Mouse (Mus musculus) spleen, adult 2 months (tissue): ENCODE measurements around the gene Cenps.

Source experiments
- CTCF ChIP-seq: fragments of 200-500 bp; IDR thresholded peaks from 2 replicates; pipeline ENCODE4 v1.5.1; 2011; ENCODE audit warnings: mild to moderate bottlenecking, inconsistent platforms; ENCODE audit not compliant: insufficient read depth, insufficient read length, insufficient replicate concordance; ENCODE audit errors: extremely low read depth
- POLR2A ChIP-seq: fragments of 200-500 bp; IDR thresholded peaks from 2 replicates; pipeline ENCODE4 v1.6.1; 2011; ENCODE audit warnings: low read depth, low read length, inconsistent platforms

DNA sequence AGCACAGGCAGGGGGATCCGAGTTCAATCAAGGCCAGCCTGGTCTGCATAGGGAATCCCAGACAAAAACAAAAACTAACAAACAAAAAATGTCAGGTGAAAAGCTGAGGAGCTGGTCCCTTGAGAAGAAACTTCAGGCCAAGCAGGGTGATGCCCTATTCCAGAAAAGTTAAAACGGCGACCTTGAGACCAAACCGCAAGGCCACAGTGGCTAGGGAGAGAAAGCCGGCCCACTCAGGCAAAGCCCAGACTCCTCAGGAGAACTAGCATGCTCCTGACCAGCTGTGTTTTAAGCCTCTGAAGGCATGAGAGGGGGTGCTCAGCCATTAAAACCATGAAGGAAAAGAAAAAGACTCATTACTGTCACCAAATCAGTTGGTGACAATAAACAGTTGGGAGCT lies 52.0 kb downstream of the Cenps start:
- TF ChIP-seq POLR2A: no peak
- TF ChIP-seq CTCF: no peak
